In genomic region chr9:106123599-106123998, GRCm38 (mm10) we compare ENCODE assay signal across 8 mouse cellular contexts. TPM values are rescaled to one million over a fixed set of nuclear protein-coding genes. Genes with fewer than 3 reads are reported as not detected.
DNase-seq lines count a peak whose midpoint lies in the region; ATAC-seq and TF ChIP-seq lines count a peak whose summit lies in the region.
"Had no signal": no experiment of that assay in that cellular context is flagged by ENCODE, and none has a peak within 500 bp of the region (broad histone marks: within the 10 kb centered on the region; RNA-seq: fewer than 3 reads in every experiment).

No protein-coding gene starts in this region.

- TF ChIP-seq EP300 in ES-Bruce4 (IDR thresholded peaks at IDR 0.05; ENCODE audit: insufficient read depth, low read depth, low read length): no peak

- 44% methylated on average over 4 of the region's 4 CpGs for WGBS in hindbrain, embryonic 14.5 days
- 46% methylated on average over 4 of the region's 4 CpGs for WGBS in hindbrain, embryonic 13.5 days
- 42% methylated on average over 4 of the region's 4 CpGs for WGBS in intestine, postnatal 0 days

- no peak overlapping the region for H3K4me2 ChIP-seq in hindbrain, embryonic 14.5 days (replicated peaks)
- no peak overlapping the region for H3K4me2 ChIP-seq in hindbrain, embryonic 13.5 days
- no peak overlapping the region for H3K4me2 ChIP-seq in intestine, postnatal 0 days (replicated peaks; ENCODE audit: low read depth)
- H3K4me2 ChIP-seq: limb, embryonic 13.5 days had no signal

- TF ChIP-seq CTCF in ES-Bruce4 (IDR thresholded peaks at IDR 0.05; ENCODE audit: low read depth, low read length): peak; percentile 77
- peak; percentile 82 for TF ChIP-seq CTCF in intestine, postnatal 0 days (IDR thresholded peaks at IDR 0.05; ENCODE audit: low read depth)

- H3K4me3 ChIP-seq in hindbrain, embryonic 14.5 days (replicated peaks; ENCODE audit: low read length): no peak overlapping the region
- H3K4me3 ChIP-seq in hindbrain, embryonic 13.5 days: no peak overlapping the region
- no peak overlapping the region for H3K4me3 ChIP-seq in ES-Bruce4 (ENCODE audit: low read depth, low read length)
- no peak overlapping the region for H3K4me3 ChIP-seq in intestine, postnatal 0 days (ENCODE audit: low read depth, low read length)
- H3K4me3 ChIP-seq: limb, embryonic 13.5 days had no signal

- no peaks in the 10 kb centered on the region; the same call in 1 of the 2 replicates for H3K9me3 ChIP-seq in hindbrain, embryonic 14.5 days (ENCODE audit: control insufficient read depth, low read length)
- no peaks in the 10 kb centered on the region for H3K9me3 ChIP-seq in hindbrain, embryonic 13.5 days
- H3K9me3 ChIP-seq in ES-Bruce4 (replicated peaks; ENCODE audit: control insufficient read depth, insufficient read depth, low read length, poor library complexity, severe bottlenecking): no peaks in the 10 kb centered on the region
- H3K9me3 ChIP-seq in intestine, postnatal 0 days (ENCODE audit: control insufficient read depth): no peaks in the 10 kb centered on the region
- H3K9me3 ChIP-seq: limb, embryonic 13.5 days had no signal

- TF ChIP-seq POLR2A in ES-Bruce4 (IDR thresholded peaks at IDR 0.05; ENCODE audit: insufficient read depth, low read length): no peak

- H3K36me3 ChIP-seq in hindbrain, embryonic 14.5 days (replicated peaks; ENCODE audit: control insufficient read depth, insufficient read depth): no peaks in the 10 kb centered on the region
- H3K36me3 ChIP-seq in hindbrain, embryonic 13.5 days: no peaks in the 10 kb centered on the region
- H3K36me3 ChIP-seq in ES-Bruce4 (ENCODE audit: control insufficient read depth, insufficient read depth, low read length, poor library complexity, severe bottlenecking): no peaks in the 10 kb centered on the region
- no peaks in the 10 kb centered on the region for H3K36me3 ChIP-seq in intestine, postnatal 0 days (ENCODE audit: control insufficient read depth, insufficient read depth)
- H3K36me3 ChIP-seq: limb, embryonic 13.5 days had no signal

- intact Hi-C loops in gastrocnemius, postnatal 14 days (cut with DNase I; ENCODE audit: low total_unique reads): no loop called here

- DNase-seq in hindbrain, embryonic 14.5 days (ENCODE audit: low spot score): peak; percentile 63
- DNase-seq in ZHBTc4 (ENCODE audit: low read depth, low spot score): peak; percentile 63
- DNase-seq in mesoderm, embryonic 11.5 days (ENCODE audit: low read depth, low spot score): peak; percentile 50
- DNase-seq in gastrocnemius, postnatal 14 days: no peak

- no peaks in the 10 kb centered on the region for H3K27me3 ChIP-seq in hindbrain, embryonic 14.5 days (ENCODE audit: control insufficient read depth, insufficient read depth, low read length)
- no peaks in the 10 kb centered on the region for H3K27me3 ChIP-seq in hindbrain, embryonic 13.5 days
- H3K27me3 ChIP-seq in ES-Bruce4 (ENCODE audit: control insufficient read depth, insufficient read depth, low read length, poor library complexity, severe bottlenecking): no peaks in the 10 kb centered on the region
- H3K27me3 ChIP-seq in intestine, postnatal 0 days (replicated peaks; ENCODE audit: control insufficient read depth, insufficient read depth, low read length): no peaks in the 10 kb centered on the region
- H3K27me3 ChIP-seq: limb, embryonic 13.5 days had no signal

- ATAC-seq in hindbrain, embryonic 14.5 days (ENCODE audit: low FRiP score): no peak
- no peak for ATAC-seq in hindbrain, embryonic 13.5 days (ENCODE audit: low FRiP score)
- no peak for ATAC-seq in intestine, postnatal 0 days

- H3K9ac ChIP-seq in hindbrain, embryonic 14.5 days: no peak overlapping the region
- no peak overlapping the region for H3K9ac ChIP-seq in hindbrain, embryonic 13.5 days
- no peak overlapping the region for H3K9ac ChIP-seq in ES-Bruce4 (ENCODE audit: low read depth, poor library complexity, severe bottlenecking)
- no peak overlapping the region for H3K9ac ChIP-seq in intestine, postnatal 0 days (ENCODE audit: low read depth, low read length)
- H3K9ac ChIP-seq: limb, embryonic 13.5 days had no signal

- H3K27ac ChIP-seq in hindbrain, embryonic 14.5 days: no peak overlapping the region
- no peak overlapping the region for H3K27ac ChIP-seq in hindbrain, embryonic 13.5 days
- H3K27ac ChIP-seq in ES-Bruce4 (ENCODE audit: insufficient read depth, low read length): no peak overlapping the region
- no peak overlapping the region for H3K27ac ChIP-seq in intestine, postnatal 0 days (ENCODE audit: low read depth, low read length)
- H3K27ac ChIP-seq: limb, embryonic 13.5 days had no signal

- H3K4me1 ChIP-seq in hindbrain, embryonic 14.5 days (replicated peaks; ENCODE audit: control insufficient read depth, insufficient read depth, low read length): peaks cover 23% of the 10 kb centered on the region
- H3K4me1 ChIP-seq in hindbrain, embryonic 13.5 days (replicated peaks): peaks cover 27% of the 10 kb centered on the region
- no peaks in the 10 kb centered on the region for H3K4me1 ChIP-seq in ES-Bruce4 (ENCODE audit: control insufficient read depth, insufficient read depth, low read length)
- H3K4me1 ChIP-seq in intestine, postnatal 0 days (replicated peaks; ENCODE audit: control insufficient read depth, insufficient read depth, low read length): no peaks in the 10 kb centered on the region

RNA-seq across cellular contexts. Expression of gene Col6a4, which starts 27.0 kb away (rescaled TPM):
- 0.32 and 0.87 TPM in 2 replicates for polyA plus RNA-seq in hindbrain, embryonic 14.5 days (2014; fragmentation: Nextera tagmentation; extraction: Ambion mirVana)
- 0.62 and 1.1 TPM in 2 replicates for polyA plus RNA-seq in hindbrain, embryonic 13.5 days (2015; fragmentation: Nextera tagmentation; extraction: Ambion mirVana)
- 0.15 TPM in 1 of 2 replicates, not detected in the other for polyA plus RNA-seq in ES-Bruce4 (2011; ENCODE audit: insufficient read depth, insufficient read length, low read depth, missing spikeins)
- 39.8 and 46.6 TPM in 2 replicates for polyA plus RNA-seq in intestine, postnatal 0 days (2015; fragmentation: Nextera tagmentation; extraction: Ambion mirVana)
- total RNA-seq in gastrocnemius, postnatal 14 days (2021): under 1 TPM; 0.07 to 0.08 TPM

RNA-seq across cellular contexts. Expression of gene Glyctk, which starts 34.3 kb away (rescaled TPM):
- polyA plus RNA-seq in hindbrain, embryonic 14.5 days (2014; fragmentation: Nextera tagmentation; extraction: Ambion mirVana): 2.3 and 3.0 TPM in 2 replicates
- polyA plus RNA-seq in hindbrain, embryonic 13.5 days (2015; fragmentation: Nextera tagmentation; extraction: Ambion mirVana): 5.4 and 5.7 TPM in 2 replicates
- polyA plus RNA-seq in ES-Bruce4 (2011; ENCODE audit: insufficient read depth, insufficient read length, low read depth, missing spikeins): 0.97 and 1.1 TPM in 2 replicates
- polyA plus RNA-seq in intestine, postnatal 0 days (2015; fragmentation: Nextera tagmentation; extraction: Ambion mirVana): 17.4 and 20.6 TPM in 2 replicates
- total RNA-seq in gastrocnemius, postnatal 14 days (2021): 1 to 10 TPM; 1.3 to 1.6 TPM

RNA-seq across cellular contexts. Expression of gene Wdr82, which starts 47.1 kb away (rescaled TPM):
- polyA plus RNA-seq in hindbrain, embryonic 14.5 days (2014; fragmentation: Nextera tagmentation; extraction: Ambion mirVana): 40.2 and 42.3 TPM in 2 replicates
- polyA plus RNA-seq in hindbrain, embryonic 13.5 days (2015; fragmentation: Nextera tagmentation; extraction: Ambion mirVana): 32.6 and 33.7 TPM in 2 replicates
- polyA plus RNA-seq in ES-Bruce4 (2011; ENCODE audit: insufficient read depth, insufficient read length, low read depth, missing spikeins): 118 and 122 TPM in 2 replicates
- polyA plus RNA-seq in intestine, postnatal 0 days (2015; fragmentation: Nextera tagmentation; extraction: Ambion mirVana): 10.6 and 11.3 TPM in 2 replicates
- total RNA-seq in gastrocnemius, postnatal 14 days (2021): 10 to 100 TPM; 23.4 to 27.4 TPM

Comparison
In these comparisons a context has a peak if more than half of its experiments do, and no peak if none do; other contexts are left out.
1. RNA of gene Col6a4, which starts 27.0 kb away (polyA plus RNA-seq): 39.8 to 46.6 TPM in intestine, postnatal 0 days; 0.62 to 1.1 TPM in hindbrain, embryonic 13.5 days, 0.32 to 0.87 TPM in hindbrain, embryonic 14.5 days and 0.15 TPM in ES-Bruce4; every median in the first group is over 10 times any median in the second.